Mouse (Mus musculus) testis, adult 2 months (tissue): Measurements from ENCODE around the gene Tmem52.

ENCODE experiments used
- CTCF ChIP-seq: fragments of 200-500 bp; IDR thresholded peaks from 2 replicates; pipeline ENCODE4 v1.5.1; 2012; ENCODE audit warnings: low read depth, mild to moderate bottlenecking, inconsistent platforms, low read length, moderate library complexity; ENCODE audit not compliant: control insufficient read depth, insufficient read depth, insufficient replicate concordance
- POLR2A ChIP-seq: fragments of 200-500 bp; IDR thresholded peaks from 2 replicates; pipeline ENCODE4 v1.6.1; 2012; ENCODE audit warnings: low read depth, mild to moderate bottlenecking, inconsistent platforms, low read length, moderate library complexity; ENCODE audit not compliant: control insufficient read depth

GRCm38 (mm10) chr4:155467237-155468010, 1.5 kb upstream of the Tmem52 start:
- no peak for TF ChIP-seq CTCF
- no peak for TF ChIP-seq POLR2A
